Mouse (Mus musculus) hindlimb bud, embryonic 11.5 days (tissue): ENCODE measurements at regions not wholly inside any gene's neighbourhood (a gene's known extent, or its start where the extent isn't known, plus 50 kb on each side); places are given as distances from the start of the nearest gene placed in this dataset.

ENCODE experiments used
- DNase-seq: peaks from one replicate; pipeline ENCODE4 v3.0.0-alpha.2; 2012; ENCODE audit warnings: low read depth, low spot score; ENCODE audit errors: extremely low spot score

DNA sequence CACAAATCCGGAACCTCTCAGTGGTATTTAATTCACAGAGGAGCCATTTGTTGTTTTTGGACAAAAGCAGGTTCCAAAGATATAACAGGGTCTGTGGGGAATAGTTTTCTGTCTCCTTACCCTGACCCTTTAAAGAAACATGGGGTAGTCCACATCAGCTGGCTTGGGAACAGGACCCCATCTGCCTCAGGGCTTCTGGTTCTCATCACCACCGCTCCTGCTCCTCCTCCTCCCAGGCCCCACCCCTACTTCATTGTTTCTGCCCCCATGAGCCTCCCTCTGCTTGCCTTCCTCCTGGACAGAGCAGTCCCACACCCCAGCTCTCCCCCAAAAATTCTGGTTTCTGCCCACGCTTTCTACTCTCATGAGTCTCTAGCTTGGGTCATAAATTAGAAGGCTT lies 183.8 kb upstream of the Mgmt start:
- DNase-seq: no peak

DNA sequence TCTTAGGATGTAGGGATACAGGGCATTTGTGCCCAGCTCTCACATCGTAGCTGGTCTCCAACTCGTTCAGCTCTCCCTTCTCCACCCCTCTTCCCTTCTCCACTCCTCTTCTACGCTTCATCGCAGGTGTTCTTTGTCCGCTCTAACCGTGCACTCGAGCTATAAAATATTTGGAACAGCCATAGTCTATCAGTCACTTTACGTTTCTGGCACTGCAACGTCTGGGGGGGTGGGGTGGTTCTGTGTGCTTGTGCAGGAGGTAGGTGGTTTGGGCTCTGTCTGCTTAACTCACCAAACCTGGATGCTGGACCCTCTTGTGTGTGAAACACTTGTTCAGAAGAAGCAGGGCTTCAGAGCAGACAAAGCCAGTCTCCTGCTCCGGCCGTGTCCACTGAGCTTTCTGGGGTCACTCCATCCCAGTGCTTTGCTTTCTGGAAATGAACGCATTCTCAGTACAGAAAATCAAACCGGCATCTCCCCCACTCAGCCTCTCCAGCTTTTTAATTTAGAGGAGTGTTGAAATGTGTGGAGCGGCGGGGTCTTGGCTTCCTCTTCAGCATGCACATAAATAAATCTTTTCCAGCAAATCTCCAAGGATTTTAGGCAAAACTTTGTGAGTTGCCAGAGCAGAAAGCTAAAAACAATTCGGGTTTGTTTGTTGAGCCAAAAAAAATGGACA lies 181.3 kb upstream of the Mgmt start:
- no peak for DNase-seq

DNA sequence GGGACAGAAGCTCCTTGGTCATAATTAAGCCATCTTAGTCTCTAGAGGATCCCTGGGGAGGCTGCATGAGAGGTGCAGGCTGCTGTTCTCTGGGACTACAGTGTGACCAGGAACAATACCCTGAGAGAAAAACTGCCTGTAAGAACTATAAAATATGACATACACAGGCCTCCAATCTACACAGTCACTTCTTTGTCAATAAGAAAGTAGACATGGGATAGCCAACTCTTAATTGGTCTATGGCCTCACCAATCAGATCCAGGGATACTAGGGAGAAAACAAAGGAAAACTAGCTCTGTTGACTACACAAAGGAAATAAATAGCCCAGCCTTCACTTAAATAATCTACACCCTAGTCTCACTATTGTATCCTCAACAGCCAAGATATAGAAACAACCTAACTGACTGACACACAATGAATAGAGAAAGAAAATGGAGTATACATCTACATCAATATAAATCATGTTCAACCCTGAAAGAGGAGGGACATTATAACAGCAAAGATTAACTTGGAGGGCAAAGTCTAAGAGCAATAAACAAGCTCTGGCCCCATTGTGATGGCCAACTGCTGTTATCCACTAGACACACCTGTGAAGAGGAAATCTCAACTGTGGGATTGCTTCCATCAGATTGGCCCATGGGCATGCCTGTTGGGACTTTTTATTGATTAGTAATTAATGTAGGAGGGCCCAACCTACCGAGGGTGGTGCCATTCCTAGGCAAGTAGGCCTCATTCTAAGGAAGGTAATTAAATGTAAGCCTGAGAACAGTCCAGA lies 166.6 kb upstream of the Mgmt start:
- DNase-seq: no peak

DNA sequence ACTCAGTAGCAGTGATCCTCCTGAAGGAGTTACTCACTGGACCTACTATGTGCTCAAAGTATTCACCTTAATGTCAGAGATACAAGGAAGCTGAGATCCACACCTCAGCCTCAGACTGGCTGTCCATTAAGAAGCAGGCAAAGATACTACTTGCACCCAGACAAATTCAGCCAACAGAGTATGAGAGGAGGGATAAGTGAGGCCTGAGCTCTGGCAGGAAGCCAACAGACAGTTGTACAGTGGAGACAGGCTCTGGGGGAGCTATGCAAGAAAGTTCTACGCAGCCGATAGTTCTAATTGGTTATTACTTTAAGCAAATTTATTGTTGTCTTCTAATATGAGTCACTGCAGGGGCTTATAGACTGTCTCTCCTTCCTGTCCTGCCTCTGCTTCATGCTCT lies 152.2 kb upstream of the Mgmt start:
- no peak for DNase-seq

DNA sequence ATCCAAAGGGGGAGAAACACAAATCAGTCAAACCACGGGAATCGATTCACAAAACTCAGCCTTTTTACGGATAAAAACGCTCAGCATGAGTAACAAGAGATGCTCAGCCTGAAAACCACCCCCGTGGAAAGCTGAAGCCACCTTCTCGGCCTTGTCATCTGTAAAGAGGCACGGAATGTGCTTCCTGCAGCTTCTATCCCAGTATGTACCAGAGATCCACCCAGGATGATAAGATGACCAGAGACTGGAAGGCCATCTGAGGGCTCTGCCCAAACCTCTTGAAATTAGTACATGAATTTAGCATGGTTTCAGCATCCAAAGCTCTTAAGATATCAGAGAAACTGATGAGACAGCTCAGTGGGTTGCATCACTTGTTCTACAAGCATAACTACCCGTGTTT lies 149.0 kb upstream of the Mgmt start:
- no peak for DNase-seq

DNA sequence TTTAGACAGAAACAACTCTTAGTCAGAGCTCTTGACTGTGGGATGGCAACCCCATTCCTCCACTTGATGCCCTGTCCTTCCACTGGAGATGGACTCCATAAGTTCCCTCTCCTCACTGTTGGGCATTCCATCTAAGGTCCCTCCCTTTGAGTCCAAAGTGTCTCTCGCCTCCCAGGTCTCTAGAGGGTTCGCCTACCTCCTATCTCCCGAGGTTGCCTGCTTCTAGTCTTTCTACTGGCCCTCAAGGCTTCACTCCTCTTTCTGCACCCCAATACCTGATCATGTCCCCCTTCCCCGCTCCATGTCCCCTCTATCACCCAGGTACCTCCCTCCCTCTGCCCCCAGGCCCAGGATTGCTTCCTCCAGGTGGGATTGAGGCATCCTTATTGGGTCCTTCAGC lies 142.9 kb upstream of the Mgmt start:
- DNase-seq: no peak

DNA sequence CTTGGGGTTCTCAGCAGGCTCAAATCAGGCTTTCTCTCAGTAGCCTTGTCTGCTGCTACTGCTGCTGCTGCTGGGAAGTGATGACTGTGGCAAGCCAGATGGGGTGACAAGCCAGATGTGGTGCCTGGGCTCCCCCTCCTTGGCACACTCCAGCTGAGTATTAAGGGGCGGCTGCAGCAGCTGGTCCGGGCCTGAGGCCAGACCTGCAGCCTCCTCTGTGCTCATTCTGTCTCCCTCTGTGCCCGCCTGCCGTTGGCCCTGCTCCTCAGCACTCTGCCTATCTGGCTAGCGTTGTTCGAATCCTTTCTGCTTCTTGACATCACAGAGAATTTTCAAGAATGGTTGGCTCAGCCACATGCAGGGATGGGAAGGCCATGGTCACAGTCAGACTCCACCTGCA lies 139.6 kb upstream of the Mgmt start:
- no peak for DNase-seq

DNA sequence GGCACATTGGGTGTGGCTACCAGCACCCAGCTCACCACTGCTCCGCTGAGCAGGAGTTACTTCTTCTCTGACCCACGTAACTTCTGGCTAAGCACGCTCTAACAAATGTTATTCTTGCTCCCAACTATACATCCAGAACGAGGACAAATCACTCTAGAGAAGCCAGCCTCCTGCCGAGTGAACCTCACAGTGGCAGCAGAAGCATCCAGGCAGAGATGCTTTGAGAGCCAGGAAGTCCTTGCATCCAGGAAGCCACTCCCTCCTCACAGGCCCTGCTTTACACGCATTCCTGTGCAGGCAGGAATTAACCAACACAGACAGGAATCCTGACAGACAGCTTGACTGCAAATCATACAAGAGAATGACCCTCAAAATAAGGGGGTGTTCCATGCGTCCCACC lies 129.4 kb upstream of the Mgmt start:
- DNase-seq: no peak

DNA sequence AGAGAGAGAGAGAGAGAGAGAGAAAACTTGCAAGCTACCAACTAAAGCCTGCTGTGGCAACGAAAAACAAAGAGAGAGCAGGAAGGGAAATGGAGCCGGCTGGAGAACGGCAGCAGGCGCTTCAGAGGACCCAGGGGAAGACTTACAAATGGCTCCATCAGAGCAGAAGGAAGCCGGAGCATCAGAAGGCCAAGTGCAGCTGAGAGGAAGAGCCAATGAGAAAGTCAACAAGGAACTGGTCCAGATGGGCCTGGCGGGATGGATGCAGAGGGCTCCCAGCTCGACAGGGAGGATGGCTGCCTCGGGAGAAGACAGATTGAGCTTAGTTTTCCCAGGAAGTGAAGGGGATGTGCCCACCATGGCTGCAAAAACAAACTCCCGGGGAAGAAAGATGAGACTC lies 127.2 kb upstream of the Mgmt start:
- no peak for DNase-seq

DNA sequence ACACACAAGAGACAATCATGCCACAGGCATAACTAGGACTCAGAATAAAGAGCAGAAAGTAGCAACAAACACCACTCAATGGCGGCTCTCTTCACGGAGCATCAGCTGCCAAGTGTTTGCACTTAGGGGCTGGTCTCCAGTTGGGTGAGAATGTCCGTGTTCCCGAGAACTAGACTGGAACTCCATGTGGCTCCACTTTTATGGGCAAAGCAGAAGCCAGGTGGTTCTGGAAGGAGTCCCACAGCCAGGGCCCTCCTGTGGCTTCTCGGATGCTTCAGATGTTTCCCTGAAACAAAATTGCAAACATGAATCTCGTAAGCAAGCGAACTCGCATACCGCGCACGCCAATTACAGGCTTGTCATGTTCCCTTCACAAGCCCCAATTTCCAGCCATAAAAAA lies 113.7 kb upstream of the Mgmt start:
- no peak for DNase-seq

DNA sequence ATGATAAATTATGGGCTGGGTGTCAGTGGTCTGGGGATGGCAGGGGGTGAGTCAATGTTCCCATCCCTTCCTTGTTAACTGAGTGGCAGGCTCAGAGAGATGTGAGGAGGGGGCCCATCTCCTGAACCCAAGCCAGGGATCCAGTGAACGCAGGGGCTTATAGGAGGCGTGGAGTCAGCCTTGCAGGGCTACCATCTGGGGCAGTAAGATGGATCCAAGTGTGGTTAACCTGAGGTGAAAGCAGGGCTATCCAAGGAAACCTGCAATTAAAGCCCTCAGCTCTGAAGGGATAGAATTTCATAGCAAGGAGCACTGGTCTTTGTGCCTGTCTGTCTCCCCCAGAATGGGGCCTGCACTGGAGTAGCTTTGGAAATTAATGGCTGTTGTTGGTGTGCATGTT lies 103.3 kb upstream of the Mgmt start:
- no peak for DNase-seq

DNA sequence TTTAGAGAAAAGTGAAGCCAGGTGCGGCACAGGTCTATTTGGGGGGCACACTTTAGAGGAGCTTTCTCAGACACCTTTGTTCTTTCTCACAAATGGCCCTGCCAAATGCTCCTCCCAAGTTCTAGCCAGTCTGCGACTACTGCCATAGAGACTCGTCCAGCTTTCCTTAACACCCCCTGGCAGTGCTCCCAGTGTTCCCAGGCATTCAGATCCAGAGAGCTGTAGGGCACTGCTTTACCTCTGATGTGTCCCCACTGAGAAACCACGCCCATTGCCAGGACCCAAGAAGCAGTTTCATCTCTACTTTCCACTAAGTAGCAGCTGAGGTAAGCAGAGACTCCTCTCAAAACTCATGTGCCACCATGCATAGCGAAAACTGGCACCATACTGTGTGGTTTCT lies 102.3 kb upstream of the Mgmt start:
- DNase-seq: no peak

DNA sequence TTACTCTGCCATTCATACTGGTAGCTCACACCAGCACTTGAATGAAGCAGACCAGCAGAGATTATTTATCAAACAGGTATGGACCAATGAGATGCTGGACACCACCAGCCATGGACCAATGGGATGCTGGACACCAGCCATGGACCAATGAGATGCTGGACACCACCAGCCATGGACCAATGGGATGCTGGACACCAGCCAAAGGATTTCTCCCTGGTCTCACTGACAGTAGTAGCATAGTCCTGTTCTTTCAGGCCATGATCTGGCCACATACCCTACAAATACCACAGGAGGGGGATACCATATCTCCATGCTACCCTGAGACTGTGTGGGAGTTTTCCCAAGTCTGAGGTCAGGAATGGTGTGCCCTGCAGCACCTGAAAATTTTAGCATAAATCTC lies 98.0 kb upstream of the Mgmt start:
- DNase-seq: no peak

DNA sequence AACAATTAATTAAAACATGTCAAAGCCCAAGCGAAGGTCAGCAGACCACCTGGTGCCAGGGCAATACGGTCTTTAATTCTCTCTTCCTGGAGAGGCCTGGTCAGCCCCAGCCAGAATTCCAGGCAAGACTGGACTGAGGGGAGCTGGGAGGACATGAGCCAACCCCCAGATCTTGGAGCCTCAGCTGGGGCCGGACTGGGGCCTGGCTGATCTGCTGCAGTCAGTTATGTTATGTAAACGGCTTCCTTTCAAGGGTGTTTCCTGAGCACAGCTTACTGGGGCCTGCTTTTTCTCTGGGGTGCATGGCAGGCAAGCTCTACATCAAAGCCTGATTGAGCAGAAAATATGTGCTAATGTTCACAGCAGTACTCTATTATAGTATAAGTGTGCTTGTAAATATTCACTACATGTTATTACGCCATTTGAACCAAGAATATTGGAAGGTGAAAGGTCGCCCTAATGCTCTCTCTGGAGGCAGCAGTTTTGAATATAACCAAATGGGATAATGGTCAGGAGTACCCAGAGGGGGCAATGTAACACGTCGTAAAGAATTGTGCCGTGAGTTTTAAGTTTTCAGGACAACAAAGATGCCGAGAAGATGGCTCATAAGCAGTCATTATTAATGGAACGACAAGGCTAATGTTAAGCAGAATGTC lies 96.5 kb upstream of the Mgmt start:
- peak; percentile 76 for DNase-seq

DNA sequence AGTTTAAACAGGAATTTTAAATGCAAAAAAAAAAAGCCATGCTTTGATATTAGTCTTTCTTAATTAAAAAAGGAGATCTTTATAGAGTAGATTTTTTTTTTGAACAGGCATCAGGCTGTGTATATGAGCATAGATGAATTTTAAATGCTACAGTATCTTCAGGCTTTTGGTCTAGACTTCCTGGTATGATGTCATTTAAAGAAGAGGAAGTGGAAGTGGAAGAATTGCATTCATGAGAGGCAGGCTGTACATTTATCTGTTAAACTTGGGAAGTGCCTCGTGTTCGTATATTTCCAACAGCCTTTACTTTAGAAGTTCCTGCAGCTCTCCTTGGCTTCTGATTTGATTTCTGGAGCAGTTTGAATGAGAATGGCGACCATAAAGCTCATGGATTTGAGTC lies 95.8 kb upstream of the Mgmt start:
- DNase-seq: no peak

DNA sequence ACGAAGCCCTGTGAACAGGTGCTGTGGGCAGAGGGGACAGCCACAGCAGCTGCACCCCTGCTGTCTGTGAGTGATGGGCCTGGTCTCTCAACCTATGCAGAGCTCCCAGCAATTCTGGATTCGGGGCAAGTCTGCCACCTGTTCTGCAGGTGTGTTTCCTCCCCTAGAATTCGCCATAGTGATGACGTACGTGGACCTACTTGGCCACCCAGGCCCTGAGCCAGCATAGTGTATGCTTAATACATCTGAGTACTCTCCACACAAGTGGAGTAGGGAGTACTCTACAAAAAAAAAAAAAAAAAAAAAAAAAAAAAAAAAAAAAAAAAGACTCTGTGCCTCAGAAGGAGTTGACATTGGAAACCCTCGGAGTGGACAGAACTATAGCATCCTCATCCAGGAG lies 87.3 kb upstream of the Mgmt start:
- DNase-seq: no peak

DNA sequence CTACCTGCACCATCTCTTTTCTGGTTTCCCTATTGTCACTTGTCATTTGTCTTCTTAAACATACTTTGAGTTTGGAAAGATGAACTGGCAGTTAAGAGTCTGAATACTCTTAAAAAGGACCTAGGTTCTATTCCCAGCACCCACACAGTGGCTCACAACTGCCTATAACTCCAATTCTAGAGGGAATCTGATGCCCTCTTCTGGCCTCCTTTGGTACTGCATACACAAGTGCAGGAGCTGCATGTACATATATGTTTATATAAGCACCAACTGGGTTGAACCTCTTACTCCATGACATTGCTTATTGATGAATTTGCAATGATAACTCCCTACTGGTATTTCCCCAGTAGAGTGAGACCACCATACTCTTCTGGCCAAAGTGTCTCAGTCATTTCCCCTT lies 86.4 kb upstream of the Mgmt start:
- DNase-seq: no peak

DNA sequence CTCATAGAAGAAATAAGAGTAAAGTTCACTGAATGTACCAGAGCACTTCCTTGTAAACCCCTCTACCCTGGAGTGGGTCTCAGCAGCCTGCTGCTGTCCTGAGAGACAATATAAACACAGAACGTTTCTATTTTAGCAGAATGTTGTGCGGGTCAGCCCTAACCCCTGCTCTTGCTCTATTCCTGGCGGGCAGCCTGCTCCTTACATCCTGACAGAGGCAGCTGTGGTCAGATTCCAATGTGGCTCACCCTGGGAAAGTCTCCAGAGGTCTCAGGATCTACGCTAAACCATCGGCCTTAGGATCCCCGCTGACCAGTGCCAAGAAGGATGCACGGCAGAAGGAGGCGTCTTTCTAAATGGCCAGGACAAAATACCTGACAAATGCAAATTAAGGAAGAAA lies 84.8 kb upstream of the Mgmt start:
- DNase-seq: no peak

DNA sequence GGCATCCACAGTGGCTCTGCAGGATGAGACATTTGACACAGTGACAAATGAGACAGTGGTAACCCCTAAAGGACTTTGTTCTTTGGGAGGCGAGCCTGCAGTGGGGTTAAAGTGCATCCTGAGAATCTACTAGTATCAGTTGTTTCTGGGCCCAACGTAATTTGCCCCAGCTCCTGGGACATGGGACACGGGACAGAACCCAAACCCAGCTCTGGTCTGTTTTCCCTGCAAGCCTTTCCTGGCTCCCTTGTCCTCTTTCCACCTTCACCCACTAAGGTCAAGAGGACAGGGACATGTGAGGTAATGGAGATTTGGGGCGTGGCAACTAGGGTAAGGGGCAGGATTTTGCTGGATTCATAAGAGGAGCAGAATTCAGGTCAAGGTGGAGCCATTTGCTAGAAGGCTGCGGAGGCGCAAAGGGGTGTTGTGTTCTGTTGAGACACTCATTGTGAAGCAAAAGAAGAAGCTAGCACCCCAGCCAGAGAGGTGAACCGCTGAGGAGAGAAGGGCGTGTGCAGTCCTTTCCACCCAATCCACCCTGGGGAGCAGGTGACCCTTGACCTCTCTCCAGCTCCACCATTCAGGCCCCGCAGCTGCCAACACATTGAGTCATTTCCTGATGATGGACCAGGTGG lies 80.6 kb upstream of the Mgmt start:
- no peak for DNase-seq

DNA sequence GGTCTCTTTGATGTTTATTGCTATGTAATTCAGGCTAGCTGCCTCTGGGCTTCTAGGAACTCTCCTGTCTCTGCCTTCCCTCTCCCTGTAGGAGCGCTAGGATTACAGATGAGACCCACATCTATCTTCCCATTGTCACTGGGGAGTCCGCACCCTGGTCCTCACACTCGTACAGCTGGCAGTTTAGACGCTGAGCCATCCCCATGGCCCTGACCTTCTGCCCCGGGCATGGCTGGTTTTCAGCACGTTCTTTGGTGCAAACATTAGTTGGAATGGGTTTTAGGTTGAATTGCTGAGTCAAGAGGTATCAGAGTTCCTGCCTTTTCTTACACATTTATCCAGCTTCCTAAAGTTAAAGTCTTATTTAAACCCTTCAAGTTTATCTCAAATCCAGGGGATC lies 79.7 kb upstream of the Mgmt start:
- DNase-seq: no peak

DNA sequence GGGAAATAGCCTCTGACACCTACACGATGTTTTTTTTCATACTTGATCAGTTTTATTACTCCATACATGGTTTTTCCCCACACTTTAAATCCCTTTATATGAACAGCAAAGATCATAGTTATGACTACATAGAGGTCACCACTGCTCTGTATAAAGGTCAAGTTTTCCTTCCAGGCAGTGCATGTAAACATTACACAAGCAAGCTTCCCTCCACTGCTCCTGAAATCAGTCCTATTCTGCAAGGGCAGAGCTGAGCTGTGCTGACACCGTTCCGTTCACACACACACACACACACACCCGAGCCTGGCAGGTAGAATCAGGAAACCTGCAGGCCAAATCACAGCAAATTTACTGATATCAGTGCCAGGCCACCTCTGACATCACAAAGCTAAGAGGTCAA lies 74.1 kb upstream of the Mgmt start:
- no peak for DNase-seq

DNA sequence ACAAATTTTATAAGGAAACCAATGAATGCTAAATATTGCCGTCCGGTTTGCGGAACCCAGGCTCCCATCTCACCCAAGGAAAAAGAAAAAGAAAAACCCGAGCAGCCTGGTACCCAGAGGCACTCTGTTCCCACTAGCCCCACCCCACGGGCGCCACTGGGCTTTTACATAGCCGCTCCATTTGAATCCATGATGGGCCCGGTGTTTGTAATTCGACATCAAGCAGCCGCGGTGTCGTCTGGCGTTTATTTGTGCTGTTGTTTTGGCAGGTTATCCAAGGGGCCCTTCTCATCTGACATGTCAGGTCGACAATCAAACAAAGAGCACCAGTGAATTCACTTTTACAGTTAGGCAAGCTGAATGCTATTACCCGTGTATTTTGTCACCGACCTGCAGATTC lies 68.8 kb upstream of the Mgmt start:
- no peak for DNase-seq
